Mouse (Mus musculus): ENCODE measurements around the gene Tead4. TPM values are rescaled to one million over a fixed set of nuclear protein-coding genes. Genes with fewer than 3 reads are reported as not detected.

Gene Tead4
- polyA plus RNA-seq, 1 experiment from 2014 or later: 0.36 TPM

- peaks cover 8% of the 10 kb centered on the region for H3K27me3 ChIP-seq
- no peak for ATAC-seq
- H3K4me1 ChIP-seq: peaks cover 23% of the 10 kb centered on the region
- H3K9me3 ChIP-seq (replicated peaks): no peaks in the 10 kb centered on the region
- no peak overlapping the region; the same call in 1 of the 2 replicates for H3K9ac ChIP-seq
- peak overlapping the region; percentile 54 for H3K4me2 ChIP-seq
- WGBS: 14% methylated on average over 16 of the region's 16 CpGs
- H3K36me3 ChIP-seq (ENCODE audit: poor library complexity, severe bottlenecking): no peaks in the 10 kb centered on the region
- H3K27ac ChIP-seq: no peak overlapping the region
- H3K4me3 ChIP-seq: peak overlapping the region; percentile 24; the same call in 1 of the 2 replicates
These were observed 14.7 kb downstream of the Tead4 start for GRCm38 (mm10) chr6:128285792-128286430.

DNA sequence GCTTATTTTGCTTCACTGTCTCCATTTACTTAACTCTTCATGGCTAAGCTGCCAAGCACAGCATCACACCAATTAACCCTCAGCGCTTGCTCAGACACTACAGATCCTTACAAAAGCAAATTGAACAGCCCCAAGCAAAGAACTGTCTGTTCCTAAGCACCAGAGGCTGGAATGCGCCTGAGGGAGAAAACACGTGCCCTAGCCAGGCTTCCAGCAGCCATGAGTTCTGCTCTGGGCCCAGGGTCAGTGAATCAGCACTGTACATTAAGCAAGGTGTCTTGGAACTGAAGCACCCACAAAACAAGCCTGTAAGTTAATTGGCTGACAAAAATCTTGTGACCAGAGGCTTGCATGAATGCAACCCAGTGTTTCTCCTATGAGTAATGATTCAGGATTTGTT is 18.5 kb downstream of the Tead4 start:
- H3K9me3 ChIP-seq (replicated peaks): no peaks in the 10 kb centered on the region

GRCm38 (mm10) chr6:128280472-128281145 is 20.0 kb downstream of the Tead4 start:
- H3K4me3 ChIP-seq: no peak overlapping the region
- no peak overlapping the region for H3K4me2 ChIP-seq
- ATAC-seq: no peak
- 68% methylated on average over 14 of the region's 14 CpGs for WGBS
- no peaks in the 10 kb centered on the region for H3K36me3 ChIP-seq (ENCODE audit: poor library complexity, severe bottlenecking)
- H3K27me3 ChIP-seq: peaks cover 5% of the 10 kb centered on the region; the same call in 1 of the 2 replicates
- H3K9me3 ChIP-seq (replicated peaks): no peaks in the 10 kb centered on the region
- no peak overlapping the region for H3K27ac ChIP-seq
- peaks cover 18% of the 10 kb centered on the region for H3K4me1 ChIP-seq
- no peak overlapping the region for H3K9ac ChIP-seq

More for the DNA sequence above, 18.5 kb downstream of the Tead4 start:
- Histone ChIP-seq H3K4me3 (no peak overlapping the region), H3K4me2 (no peak overlapping the region), H3K9ac (no peak overlapping the region), H3K4me1 (peaks cover 23% of the 10 kb centered on the region), H3K36me3 (ENCODE audit: poor library complexity, severe bottlenecking) (no peaks in the 10 kb centered on the region), H3K27me3 (peaks cover 12% of the 10 kb centered on the region), H3K27ac (peak overlapping the region; percentile 35)
- 0% methylated on average over 3 of the region's 3 CpGs for WGBS
- ATAC-seq: peak; percentile 83

GRCm38 (mm10) chr6:128279608-128280007 is 21.0 kb downstream of the Tead4 start:
- H3K36me3 ChIP-seq (ENCODE audit: poor library complexity, severe bottlenecking): no peaks in the 10 kb centered on the region
- no peak overlapping the region for H3K9ac ChIP-seq
- ATAC-seq: no peak
- H3K27me3 ChIP-seq: peaks cover 5% of the 10 kb centered on the region; the same call in 1 of the 2 replicates
- 69% methylated on average over 5 of the region's 5 CpGs for WGBS
- H3K4me1 ChIP-seq: peaks cover 15% of the 10 kb centered on the region
- no peak overlapping the region for H3K4me3 ChIP-seq
- no peaks in the 10 kb centered on the region for H3K9me3 ChIP-seq (replicated peaks)
- H3K27ac ChIP-seq: no peak overlapping the region
- H3K4me2 ChIP-seq: no peak overlapping the region

GRCm38 (mm10) chr6:128279099-128279498 is 21.5 kb downstream of the Tead4 start:
- Histone ChIP-seq H3K9ac (no peak overlapping the region), H3K9me3 (replicated peaks) (no peaks in the 10 kb centered on the region), H3K4me2 (no peak overlapping the region), H3K4me3 (no peak overlapping the region), H3K4me1 (peaks cover 15% of the 10 kb centered on the region), H3K36me3 (ENCODE audit: poor library complexity, severe bottlenecking) (no peaks in the 10 kb centered on the region), H3K27me3 (peaks cover 5% of the 10 kb centered on the region; the same call in 1 of the 2 replicates), H3K27ac (no peak overlapping the region)
- ATAC-seq: no peak
- 80% methylated on average over 4 of the region's 4 CpGs for WGBS

GRCm38 (mm10) chr6:128277132-128278085 is 23.2 kb downstream of the Tead4 start:
- 88% methylated on average over 11 of the region's 11 CpGs for WGBS
- Histone ChIP-seq H3K4me2 (no peak overlapping the region), H3K9ac (no peak overlapping the region), H3K27me3 (peaks cover 5% of the 10 kb centered on the region; the same call in 1 of the 2 replicates), H3K4me3 (no peak overlapping the region), H3K36me3 (ENCODE audit: poor library complexity, severe bottlenecking) (no peaks in the 10 kb centered on the region), H3K4me1 (peaks cover 11% of the 10 kb centered on the region), H3K9me3 (replicated peaks) (no peaks in the 10 kb centered on the region), H3K27ac (no peak overlapping the region)
- ATAC-seq: peak; percentile 51; the same call in 1 of the 2 replicates

GRCm38 (mm10) chr6:128276349-128276748 is 24.3 kb downstream of the Tead4 start:
- no peaks in the 10 kb centered on the region for H3K36me3 ChIP-seq (ENCODE audit: poor library complexity, severe bottlenecking)
- H3K4me1 ChIP-seq: 0 out of 2 replicates have a peak, but pooled peaks cover 1% of the 10 kb centered on the region
- H3K4me3 ChIP-seq: no peak overlapping the region
- H3K27me3 ChIP-seq: peaks cover 5% of the 10 kb centered on the region; the same call in 1 of the 2 replicates
- H3K9me3 ChIP-seq (replicated peaks): no peaks in the 10 kb centered on the region
- no peak overlapping the region for H3K9ac ChIP-seq
- H3K27ac ChIP-seq: no peak overlapping the region
- ATAC-seq: no peak
- 87% methylated on average over 6 of the region's 6 CpGs for WGBS
- H3K4me2 ChIP-seq: no peak overlapping the region

- Histone ChIP-seq H3K4me3 (no peak overlapping the region), H3K9me3 (replicated peaks) (no peaks in the 10 kb centered on the region), H3K9ac (no peak overlapping the region), H3K27ac (no peak overlapping the region), H3K4me2 (no peak overlapping the region), H3K4me1 (no peaks in the 10 kb centered on the region), H3K27me3 (peaks cover 5% of the 10 kb centered on the region; the same call in 1 of the 2 replicates), H3K36me3 (ENCODE audit: poor library complexity, severe bottlenecking) (no peaks in the 10 kb centered on the region)
- 94% methylated on average over 8 of the region's 8 CpGs for WGBS
- no peak for ATAC-seq
These were observed 25.0 kb downstream of the Tead4 start for GRCm38 (mm10) chr6:128275506-128276064.

DNA sequence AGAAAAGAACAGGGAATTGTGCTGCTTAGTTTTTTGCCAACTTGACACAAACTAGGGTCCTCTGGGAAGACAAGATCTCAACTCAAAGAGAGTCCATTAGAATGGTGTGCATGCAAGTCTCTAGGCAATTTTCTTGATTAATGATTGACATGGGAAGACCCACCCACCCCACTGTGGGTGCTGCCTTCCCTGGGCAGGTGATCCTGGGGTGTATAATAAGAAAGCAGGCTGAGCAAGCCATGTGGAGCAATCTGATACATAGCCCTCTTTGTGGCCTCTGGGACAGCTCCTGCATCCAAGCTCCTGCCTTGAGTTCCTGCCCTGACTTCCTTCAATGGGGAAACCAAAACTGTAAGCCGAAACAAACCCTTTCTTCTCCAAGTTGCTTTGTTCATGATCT is 27.1 kb downstream of the Tead4 start:
- no peak for ATAC-seq
- no peaks in the 10 kb centered on the region for H3K27me3 ChIP-seq
- H3K4me1 ChIP-seq: no peaks in the 10 kb centered on the region
- H3K4me3 ChIP-seq: no peak overlapping the region
- no peak overlapping the region for H3K4me2 ChIP-seq
- H3K36me3 ChIP-seq (ENCODE audit: poor library complexity, severe bottlenecking): no peaks in the 10 kb centered on the region
- no peak overlapping the region for H3K9ac ChIP-seq
- 46% methylated on average over 1 of the region's 1 CpGs for WGBS
- H3K27ac ChIP-seq: no peak overlapping the region
- no peaks in the 10 kb centered on the region for H3K9me3 ChIP-seq (replicated peaks)

GRCm38 (mm10) chr6:128272754-128273153 is 27.9 kb downstream of the Tead4 start:
- Histone ChIP-seq H3K9me3 (replicated peaks) (no peaks in the 10 kb centered on the region), H3K4me1 (no peaks in the 10 kb centered on the region), H3K4me2 (no peak overlapping the region), H3K27me3 (no peaks in the 10 kb centered on the region), H3K27ac (no peak overlapping the region), H3K36me3 (ENCODE audit: poor library complexity, severe bottlenecking) (no peaks in the 10 kb centered on the region), H3K4me3 (no peak overlapping the region), H3K9ac (no peak overlapping the region)
- ATAC-seq: no peak
- 96% methylated on average over 17 of the region's 17 CpGs for WGBS

DNA sequence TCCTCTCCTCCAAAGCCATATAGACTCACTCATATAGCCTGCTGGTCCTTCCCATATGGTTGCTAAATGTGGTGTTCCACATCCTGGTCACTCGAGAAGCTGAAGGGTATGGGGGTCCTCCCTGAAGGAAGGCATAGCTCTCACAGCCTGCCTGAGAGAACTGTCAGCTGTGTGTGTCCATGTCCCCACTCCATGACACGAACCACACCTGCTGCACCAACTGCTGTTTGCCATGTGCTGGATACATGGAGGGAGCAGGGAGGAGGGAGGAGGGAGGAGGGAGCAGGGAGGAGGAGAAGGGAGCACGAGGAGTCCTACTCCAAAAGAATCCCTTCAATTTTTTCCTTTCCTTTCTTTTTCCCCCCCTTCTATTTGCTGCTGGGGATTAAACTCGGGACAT is 30.8 kb downstream of the Tead4 start:
- Histone ChIP-seq H3K9me3 (replicated peaks) (no peaks in the 10 kb centered on the region), H3K27me3 (no peaks in the 10 kb centered on the region), H3K4me2 (no peak overlapping the region), H3K9ac (no peak overlapping the region), H3K4me3 (no peak overlapping the region), H3K27ac (no peak overlapping the region), H3K4me1 (no peaks in the 10 kb centered on the region), H3K36me3 (ENCODE audit: poor library complexity, severe bottlenecking) (no peaks in the 10 kb centered on the region)
- ATAC-seq: no peak
- WGBS: 65% methylated on average over 4 of the region's 4 CpGs
